Mouse (Mus musculus) T-helper 2 cell (primary cell): Measurements from ENCODE around the gene Dll3.

ENCODE experiments used
- in situ Hi-C: fragments of 300-600 bp; cut with MboI, MseI; formaldehyde crosslinking; loops from one replicate; pipeline ENCODE4 v1.15.1; 2025; ENCODE audit warnings: high pct_unique_total_duplicates

The Dll3 gene

DNA sequence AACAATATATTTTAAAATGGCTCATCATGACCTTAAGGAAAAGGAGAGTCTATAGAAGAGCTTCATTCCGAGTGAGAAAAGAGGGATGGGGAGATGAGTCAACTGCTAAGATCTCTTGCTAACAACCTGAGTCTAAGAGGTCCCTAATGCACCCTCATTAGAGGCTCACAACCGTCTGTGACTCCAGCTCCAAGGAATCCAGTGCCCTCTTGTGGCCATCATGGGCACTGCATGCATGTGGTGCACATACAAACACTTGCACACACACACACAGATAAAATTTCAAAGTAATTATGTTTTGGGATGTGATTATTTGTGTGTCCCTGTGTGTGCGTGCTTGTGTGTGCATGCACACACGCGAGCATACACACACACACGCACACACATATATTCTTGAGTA, 46.6 kb downstream of the Dll3 start:
- in situ Hi-C loops, result no loop called here

DNA sequence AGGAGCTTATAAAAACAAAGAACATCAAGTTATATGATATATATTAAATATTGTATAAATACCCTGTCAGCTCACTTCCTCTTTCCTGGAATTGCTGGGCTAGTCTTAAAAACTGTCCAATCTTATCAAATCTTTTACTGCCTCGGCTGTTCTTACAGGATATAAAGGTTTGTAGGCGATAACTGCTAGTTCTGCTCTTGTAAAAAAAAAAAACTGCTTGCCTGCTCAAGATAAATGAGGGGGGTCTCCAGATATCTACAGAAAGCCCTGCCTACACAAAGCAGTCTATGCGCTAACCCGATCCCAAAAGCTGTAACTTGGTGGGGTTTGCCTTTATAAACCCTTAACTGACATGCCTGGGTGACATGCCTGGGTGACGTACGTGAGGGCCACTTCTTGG, 47.4 kb downstream of the Dll3 start:
- in situ Hi-C loops, result no loop called here

DNA sequence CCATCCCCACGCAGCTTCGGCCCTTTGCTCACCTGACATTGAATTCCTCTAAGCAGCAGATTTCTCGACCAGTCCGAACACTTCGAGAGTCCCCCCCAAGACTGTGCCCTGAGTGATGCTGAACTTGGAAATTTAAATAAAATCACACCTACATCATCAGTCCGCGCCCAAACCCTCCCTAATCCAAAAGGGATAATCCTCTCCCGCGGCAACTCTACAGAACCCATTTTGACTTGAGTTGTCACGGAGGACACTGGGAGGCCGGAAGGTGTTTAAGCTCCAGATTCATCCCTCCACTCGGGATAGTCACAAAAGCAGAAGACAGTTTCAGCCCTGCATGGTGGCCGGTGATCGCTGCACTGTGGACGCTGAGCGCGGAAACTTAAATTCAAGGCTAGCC, 50.1 kb downstream of the Dll3 start:
- in situ Hi-C loops, result no loop called here

DNA sequence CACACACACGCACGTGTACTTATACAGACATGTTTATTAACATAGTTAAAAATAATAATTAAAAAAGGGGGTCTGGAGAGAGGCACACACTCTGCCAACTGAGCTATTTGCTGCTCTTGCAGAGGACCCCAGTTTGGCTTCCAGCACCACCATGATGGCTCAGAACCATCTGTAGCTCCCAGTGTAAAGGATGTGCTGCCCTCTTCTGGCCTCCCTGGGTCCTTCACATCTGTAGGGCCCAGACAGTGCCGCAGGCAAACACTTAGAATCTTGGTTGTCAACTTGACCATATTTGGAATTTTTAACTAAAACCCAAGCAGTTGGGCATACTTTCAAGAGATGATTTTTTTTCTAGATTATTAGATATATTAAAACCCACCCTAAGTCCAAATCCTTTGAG, 53.1 kb downstream of the Dll3 start:
- in situ Hi-C loops, result loop anchor here (25.0 kb wide), 1 partner anchor 1313 kb away; no protein-coding TSS in a partner anchor

DNA sequence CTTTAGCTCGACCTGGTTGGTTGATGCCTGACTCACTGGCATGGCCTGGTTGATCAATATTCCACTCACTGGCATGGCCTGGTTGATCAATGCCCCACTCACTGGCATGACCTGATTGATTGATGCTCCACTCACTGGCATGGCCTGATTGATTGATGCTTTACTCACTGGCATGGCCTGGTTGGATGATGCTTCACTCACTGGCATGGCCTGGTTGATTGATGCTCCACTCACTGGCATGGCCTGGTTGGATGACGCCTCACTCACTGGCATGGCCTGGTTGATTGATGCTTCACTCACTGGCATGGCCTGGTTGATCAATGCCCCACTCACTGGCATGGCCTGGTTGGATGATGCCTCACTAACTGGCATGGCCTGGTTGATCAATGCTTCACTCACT, 58.1 kb downstream of the Dll3 start:
- in situ Hi-C loops, result loop anchor here (5.0 to 25.0 kb wide), 2 partner anchors 342 to 1318 kb away; no protein-coding TSS in a partner anchor
